Mouse (Mus musculus) embryonic facial prominence, embryonic 10.5 days (tissue): ENCODE measurements at regions not wholly inside any gene's neighbourhood (a gene's known extent, or its start where the extent isn't known, plus 50 kb on each side); places are given as distances from the start of the nearest gene placed in this dataset.

Source experiments
- DNase-seq: peaks from one replicate; pipeline ENCODE4 v3.0.0-alpha.2; 2017; ENCODE audit warnings: low spot score
- H3K27ac ChIP-seq: fragments of 300-500 bp; sonication (generic); replicated peaks from 2 replicates; pipeline ENCODE4 v1.5.1; 2016; ENCODE audit warnings: mild to moderate bottlenecking
- H3K27me3 ChIP-seq: fragments of 300-500 bp; sonication (generic); replicated peaks from 2 replicates; pipeline ENCODE4 v1.6.1; 2016; ENCODE audit warnings: low read depth, mild to moderate bottlenecking; ENCODE audit not compliant: poor library complexity, severe bottlenecking
- H3K36me3 ChIP-seq: fragments of 300-500 bp; sonication (generic); replicated peaks from 2 replicates; pipeline ENCODE4 v1.6.1; 2016; ENCODE audit warnings: mild to moderate bottlenecking, moderate library complexity
- H3K4me1 ChIP-seq: fragments of 300-500 bp; sonication (generic); 2 replicates; pipeline ENCODE4 v1.6.1; 2016
- H3K4me3 ChIP-seq: fragments of 300-500 bp; sonication (generic); 2 replicates; pipeline ENCODE4 v1.5.1; 2016; ENCODE audit warnings: mild to moderate bottlenecking, moderate library complexity
- H3K9me3 ChIP-seq: fragments of 300-500 bp; sonication (generic); 2 replicates; pipeline ENCODE4 v1.6.1; 2016; ENCODE audit warnings: mild to moderate bottlenecking
- WGBS: fragments of 180-500 bp; shearing (Covaris S2); methylation state at CpG from one replicate; pipeline ENCODE4 v1.1.7; 2016; 5-methylcytosine and 5-hydroxymethylcytosine counted together

GRCm38 (mm10) chr11:57882736-57883635 is 50.4 kb upstream of the Hand1 start:
- peak; percentile 48 for DNase-seq
- 68% methylated on average over 15 of the region's 15 CpGs for WGBS
- H3K4me3 ChIP-seq, result no peak overlapping the region
- H3K4me1 ChIP-seq, result peaks cover 40% of the 10 kb centered on the region
- no peaks in the 10 kb centered on the region for H3K36me3 ChIP-seq
- peaks cover 11% of the 10 kb centered on the region for H3K27me3 ChIP-seq
- H3K9me3 ChIP-seq, result no peaks in the 10 kb centered on the region
- H3K27ac ChIP-seq, result no peak overlapping the region; the same call in 1 of the 2 replicates
